Mouse (Mus musculus): ENCODE results near the gene Tgm5. TPM values are rescaled to one million over a fixed set of nuclear protein-coding genes. Genes with fewer than 3 reads are reported as not detected.
"Not testable (repeated sequence)": the region's sequence is repeated elsewhere in the genome, so short reads cannot be mapped to it uniquely, and the experiment has no call there.

Tgm5 gene
- polyA plus RNA-seq, 1 experiment from 2014 or later = not detected

- 83% methylated on average over 7 of the region's 7 CpGs for WGBS
- Histone ChIP-seq H3K27ac (replicated peaks) (no peak overlapping the region), H3K4me1 (peaks cover 6% of the 10 kb centered on the region), H3K4me3 (no peak overlapping the region), H3K27me3 (no peaks in the 10 kb centered on the region), H3K9me3 (no peaks in the 10 kb centered on the region), H3K9ac (replicated peaks) (no peak overlapping the region), H3K36me3 (no peaks in the 10 kb centered on the region), H3K4me2 (replicated peaks) (no peak overlapping the region)
- ATAC-seq (ENCODE audit: low FRiP score, low read depth) = no peak
Measured at GRCm38 (mm10) chr2:121004018-121004811, 81.4 kb downstream of the Tgm5 start.

- Histone ChIP-seq H3K27ac (replicated peaks) (no peak overlapping the region), H3K9me3 (no peaks in the 10 kb centered on the region), H3K4me1 (peaks cover under 1% of the 10 kb centered on the region; the same call in 1 of the 2 replicates), H3K4me3 (no peak overlapping the region), H3K4me2 (replicated peaks) (no peak overlapping the region), H3K27me3 (no peaks in the 10 kb centered on the region), H3K36me3 (no peaks in the 10 kb centered on the region), H3K9ac (replicated peaks) (no peak overlapping the region)
- no peak for ATAC-seq (ENCODE audit: low FRiP score, low read depth)
- WGBS = 58% methylated on average over 2 of the region's 2 CpGs
Measured at GRCm38 (mm10) chr2:121003586-121003985, 82.1 kb downstream of the Tgm5 start.

- no peak overlapping the region for H3K4me2 ChIP-seq (replicated peaks)
- H3K9me3 ChIP-seq = no peaks in the 10 kb centered on the region
- 89% methylated on average over 8 of the region's 8 CpGs for WGBS
- no peaks in the 10 kb centered on the region for H3K36me3 ChIP-seq
- H3K27ac ChIP-seq (replicated peaks) = no peak overlapping the region
- no peak overlapping the region for H3K4me3 ChIP-seq
- no peaks in the 10 kb centered on the region for H3K4me1 ChIP-seq
- ATAC-seq (ENCODE audit: low FRiP score, low read depth) = no peak
- H3K27me3 ChIP-seq = no peaks in the 10 kb centered on the region
- H3K9ac ChIP-seq (replicated peaks) = no peak overlapping the region
Measured at GRCm38 (mm10) chr2:120998863-120999262, 86.8 kb downstream of the Tgm5 start.

- not testable (repeated sequence) for H3K4me3 ChIP-seq; H3K27me3 ChIP-seq; H3K9ac ChIP-seq (replicated peaks); H3K27ac ChIP-seq (replicated peaks); ATAC-seq (ENCODE audit: low FRiP score, low read depth); H3K4me1 ChIP-seq; H3K4me2 ChIP-seq (replicated peaks); H3K36me3 ChIP-seq; H3K9me3 ChIP-seq
- 68% methylated on average over 1 of the region's 1 CpGs for WGBS
Measured at GRCm38 (mm10) chr2:120996607-120997006, 89.0 kb downstream of the Tgm5 start.

Other genes starting within 250 kb of the Tgm5 start
- 8.0 and 10.5 TPM in 2 replicates for gene Cdan1, start 235.7 kb downstream of the Tgm5 start, polyA plus RNA-seq (2016; fragmentation: Nextera tagmentation; extraction: Ambion mirVana)
- 12.9 and 15.6 TPM in 2 replicates for gene Ttbk2, start 235.2 kb downstream of the Tgm5 start, polyA plus RNA-seq (2016; fragmentation: Nextera tagmentation; extraction: Ambion mirVana)
- gene Ubr1, start 115.1 kb downstream of the Tgm5 start, polyA plus RNA-seq (2016; fragmentation: Nextera tagmentation; extraction: Ambion mirVana) = 34.1 and 34.4 TPM in 2 replicates
- 5.7 and 6.2 TPM in 2 replicates for gene Tmem62, start 108.8 kb downstream of the Tgm5 start, polyA plus RNA-seq (2016; fragmentation: Nextera tagmentation; extraction: Ambion mirVana)
- gene Ccndbp1, start 77.4 kb downstream of the Tgm5 start, polyA plus RNA-seq (2016; fragmentation: Nextera tagmentation; extraction: Ambion mirVana) = 53.1 and 53.5 TPM in 2 replicates
- 4.0 and 5.5 TPM in 2 replicates for gene Epb42, start 48.8 kb downstream of the Tgm5 start, polyA plus RNA-seq (2016; fragmentation: Nextera tagmentation; extraction: Ambion mirVana)
- not detected in 2 replicates for gene Tgm7, start 24.0 kb upstream of the Tgm5 start, polyA plus RNA-seq (2016; fragmentation: Nextera tagmentation; extraction: Ambion mirVana)
- 29.7 and 34.4 TPM in 2 replicates for gene Adal, start 54.6 kb upstream of the Tgm5 start, polyA plus RNA-seq (2016; fragmentation: Nextera tagmentation; extraction: Ambion mirVana)
- 21.2 and 24.2 TPM in 2 replicates for gene Lcmt2, start 54.8 kb upstream of the Tgm5 start, polyA plus RNA-seq (2016; fragmentation: Nextera tagmentation; extraction: Ambion mirVana)
- 81.9 and 82.5 TPM in 2 replicates for gene Tubgcp4, start 84.8 kb upstream of the Tgm5 start, polyA plus RNA-seq (2016; fragmentation: Nextera tagmentation; extraction: Ambion mirVana)
- gene Zscan29, start 85.3 kb upstream of the Tgm5 start, polyA plus RNA-seq (2016; fragmentation: Nextera tagmentation; extraction: Ambion mirVana) = 14.3 TPM in 2 replicates
- gene Trp53bp1, start 185.6 kb upstream of the Tgm5 start, polyA plus RNA-seq (2016; fragmentation: Nextera tagmentation; extraction: Ambion mirVana) = 230 and 245 TPM in 2 replicates
- 14.7 and 16.8 TPM in 2 replicates for gene Map1a, start 203.8 kb upstream of the Tgm5 start, polyA plus RNA-seq (2016; fragmentation: Nextera tagmentation; extraction: Ambion mirVana)

All from midbrain, embryonic 12.5 days (tissue).